Mouse (Mus musculus) mammary gland, adult 2 months (tissue): ENCODE data around the gene Napsa. TPM values are rescaled to one million over a fixed set of nuclear protein-coding genes. Genes with fewer than 3 reads are reported as not detected.

ENCODE experiments used
- polyA plus RNA-seq: library from polyadenylated mRNA; depleted of rRNA; stranded (reverse); fragments of >200 nt; gene quantifications from 2 replicates; pipeline ENCODE4 v1.2.3, GENCODE M21; 2012; ENCODE audit warnings: low replicate concordance; rRNA removed

Napsa gene
- polyA plus RNA-seq = 46.1 and 70.1 TPM in 2 replicates

GRCm38 (mm10) chr7:44572213-44572701, at the start of gene Napsa:
Napsa (plus strand) TSS chr7:44572380.

DNA sequence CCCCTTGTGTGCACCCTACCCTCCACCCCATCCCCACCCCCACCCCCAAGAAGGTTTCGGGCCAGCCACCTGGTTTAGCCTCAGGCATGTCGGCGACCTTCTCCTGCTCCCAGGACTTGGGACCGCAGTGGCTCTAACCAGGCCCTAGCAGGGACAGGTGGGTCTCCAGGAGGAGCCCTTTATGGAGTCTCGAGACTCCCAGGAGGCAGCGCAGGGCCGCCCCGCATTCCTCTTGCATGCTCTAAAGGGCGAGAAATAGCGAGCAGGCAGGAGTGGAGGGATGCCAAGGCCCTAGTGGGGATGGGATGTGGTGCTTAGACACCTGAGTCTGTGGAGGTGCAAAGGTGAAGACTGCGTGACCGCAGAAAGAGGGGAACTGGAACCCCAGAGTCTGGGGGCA, 47.7 kb upstream of the Napsa start, which contains the start of gene Mybpc2:
Mybpc2 (minus strand) TSS at position 155 of the 400 bp plus-strand sequence.

DNA sequence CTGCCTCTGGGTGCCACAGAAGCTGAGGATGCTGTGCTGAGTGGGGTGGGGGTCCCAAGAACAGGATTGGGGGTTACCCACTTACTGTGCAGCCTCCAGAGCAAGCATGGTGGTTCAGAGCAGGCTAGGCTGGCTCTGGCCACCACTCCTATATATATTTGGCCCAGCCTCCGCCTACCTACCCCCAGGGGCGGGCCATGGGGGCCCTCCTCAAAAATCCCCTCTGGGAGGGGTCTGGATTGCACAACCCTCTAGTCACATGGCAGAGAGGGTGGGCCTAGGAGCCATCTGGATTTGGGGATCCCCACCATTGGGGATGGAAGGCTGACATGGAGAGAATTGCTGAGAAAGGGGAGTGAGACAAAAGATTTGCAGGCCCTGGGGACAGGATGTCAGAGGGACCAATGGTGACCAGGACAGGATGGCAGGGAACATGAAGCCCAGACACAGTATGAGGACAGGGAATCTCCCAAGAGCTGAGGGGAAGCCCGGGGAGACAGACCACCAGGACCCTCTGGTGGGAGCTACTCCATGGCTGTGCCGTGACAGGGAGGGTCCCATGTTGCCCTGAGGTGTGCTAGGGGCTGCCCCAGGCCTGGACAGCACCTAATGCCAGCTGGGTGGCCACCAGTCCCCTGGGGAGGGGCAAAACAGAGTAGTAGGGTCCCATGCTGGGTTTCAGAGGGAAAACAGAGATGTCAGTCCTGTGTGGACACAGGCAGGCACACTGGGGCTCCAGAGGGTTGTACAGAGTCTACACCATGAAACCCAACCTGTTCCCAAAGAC, 40.0 kb upstream of the Napsa start, which contains the start of gene Spib:
Spib (minus strand) TSS at position 126 of the 787 bp plus-strand sequence.

DNA sequence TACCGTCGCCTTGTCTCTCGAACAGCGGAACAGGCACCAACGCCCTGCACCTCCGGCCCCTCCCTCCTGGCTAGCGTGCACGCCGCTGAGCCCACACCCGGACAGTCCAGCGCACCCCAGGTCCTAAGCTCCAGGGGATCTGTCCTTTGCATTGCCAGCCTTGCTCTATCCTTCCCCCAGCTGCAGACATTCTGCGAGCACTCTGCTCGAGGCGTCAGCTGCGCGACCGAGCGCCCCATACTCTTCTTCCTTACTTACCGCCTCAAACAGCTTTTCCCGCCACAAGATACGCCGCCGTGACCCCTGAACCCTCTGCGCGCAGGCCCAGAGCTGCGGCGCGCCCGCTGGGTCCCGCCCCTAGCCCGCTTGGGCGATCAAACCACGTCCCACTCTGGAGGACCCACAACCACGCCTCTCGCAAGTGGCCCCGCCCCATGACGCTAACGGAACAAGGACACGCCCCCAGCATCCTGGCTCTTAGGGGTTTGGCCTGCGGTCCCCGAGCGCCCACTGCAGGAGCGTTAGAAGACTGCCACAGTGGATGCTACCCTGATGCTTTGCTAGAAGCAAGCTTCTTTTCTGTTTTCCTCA, 23.6 kb upstream of the Napsa start, which contains the start of gene Pold1:
Pold1 (minus strand) TSS at position 353 of the 591 bp plus-strand sequence.

DNA sequence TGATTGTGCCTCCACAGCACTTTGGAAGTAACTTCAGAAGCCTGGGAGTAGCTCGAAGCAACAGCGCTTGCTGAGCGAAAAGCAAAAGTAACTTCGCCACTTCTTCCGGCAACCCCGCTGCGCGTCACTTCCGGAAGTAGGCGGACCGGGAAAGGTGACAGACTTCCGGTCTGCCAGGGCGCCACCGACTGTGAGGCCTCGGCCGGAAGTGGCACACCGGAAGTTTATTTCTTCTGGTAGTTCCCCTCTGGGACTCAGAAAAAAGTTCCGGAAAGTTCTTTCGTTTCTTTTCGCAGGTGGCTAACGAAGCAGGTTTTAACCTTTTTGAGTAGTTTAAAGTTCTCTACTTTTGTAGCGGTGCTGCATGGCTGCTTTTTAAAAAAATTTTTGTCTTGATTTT, 18.4 kb upstream of the Napsa start, which contains the start of gene Nr1h2:
Nr1h2 (minus strand) TSS at position 126 of the 400 bp plus-strand sequence.

DNA sequence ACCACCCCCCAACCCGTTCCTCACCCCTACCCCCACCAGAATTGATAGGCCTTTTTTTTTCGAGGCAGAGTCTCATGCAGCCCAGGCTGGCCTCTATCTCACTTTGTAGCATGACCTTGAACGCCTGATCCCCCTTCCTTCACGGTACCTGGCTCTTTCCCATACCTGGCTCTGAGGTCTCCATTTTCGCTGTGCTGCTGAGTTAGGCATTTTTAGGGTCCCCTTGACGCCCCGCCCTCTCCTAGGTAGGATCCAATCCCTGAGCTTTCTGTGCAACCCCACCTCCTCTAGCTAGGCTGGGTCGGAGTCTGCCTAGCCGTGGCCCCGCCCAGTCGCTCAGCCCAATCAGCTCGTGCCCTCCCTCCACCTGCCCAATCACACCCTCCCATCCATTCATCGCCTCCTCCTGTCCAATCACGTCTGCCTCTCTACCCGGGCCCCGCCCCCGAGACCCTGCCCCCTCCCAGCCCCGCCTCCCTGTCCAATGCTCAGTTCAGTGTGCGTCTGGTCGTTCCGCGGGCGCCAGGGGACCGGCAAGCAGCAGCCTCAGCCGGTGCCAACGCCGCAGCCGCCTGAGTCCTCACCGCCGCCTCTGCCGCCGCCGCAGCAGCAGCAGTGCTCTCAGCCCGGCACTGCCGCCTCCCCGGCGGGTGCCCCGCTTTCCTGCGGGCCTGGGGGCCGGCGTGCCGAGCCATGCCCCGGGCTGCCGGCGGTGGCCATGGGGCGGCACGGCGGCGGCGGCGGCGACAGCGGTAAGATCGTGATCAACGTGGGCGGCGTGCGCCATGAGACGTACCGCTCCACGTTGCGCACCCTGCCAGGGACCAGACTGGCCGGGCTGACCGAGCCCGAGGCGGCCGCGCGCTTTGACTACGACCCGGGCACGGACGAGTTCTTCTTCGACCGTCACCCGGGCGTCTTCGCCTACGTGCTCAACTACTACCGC, 18.5 kb downstream of the Napsa start, which contains the start of gene Kcnc3:
Kcnc3 (plus strand) TSS at position 263 of the 946 bp plus-strand sequence.

Other genes starting within 250 kb of the Napsa start
- gene Syt3, start 188.3 kb upstream of the Napsa start, polyA plus RNA-seq = 5.9 and 7.8 TPM in 2 replicates
- gene 1700008O03Rik, start 186.6 kb upstream of the Napsa start, polyA plus RNA-seq = 0.94 and 1.2 TPM in 2 replicates
- 0.72 and 1.2 TPM in 2 replicates for gene Lrrc4b, start 143.4 kb upstream of the Napsa start, polyA plus RNA-seq
- gene Aspdh, start 107.0 kb upstream of the Napsa start, polyA plus RNA-seq = 0.29 and 3.4 TPM in 2 replicates
- 157 and 197 TPM in 2 replicates for gene Josd2, start 104.4 kb upstream of the Napsa start, polyA plus RNA-seq
- 309 and 442 TPM in 2 replicates for gene Emc10, start 75.9 kb upstream of the Napsa start, polyA plus RNA-seq
- 7.2 and 13.2 TPM in 2 replicates for gene Fam71e1, start 75.8 kb upstream of the Napsa start, polyA plus RNA-seq
- gene Mybpc2, start 47.7 kb upstream of the Napsa start, polyA plus RNA-seq = 0.42 and 270 TPM in 2 replicates
- gene Spib, start 40.3 kb upstream of the Napsa start, polyA plus RNA-seq = 56.8 and 111 TPM in 2 replicates
- gene Pold1, start 23.5 kb upstream of the Napsa start, polyA plus RNA-seq = 37.9 and 80.4 TPM in 2 replicates
- gene Nr1h2, start 18.4 kb upstream of the Napsa start, polyA plus RNA-seq = 144 and 274 TPM in 2 replicates
- 1.5 and 1.9 TPM in 2 replicates for gene Kcnc3, start 18.3 kb downstream of the Napsa start, polyA plus RNA-seq
- gene Myh14, start 98.5 kb downstream of the Napsa start, polyA plus RNA-seq = 8.5 and 15.5 TPM in 2 replicates
- not detected in 2 replicates for gene Izumo2, start 136.4 kb downstream of the Napsa start, polyA plus RNA-seq
- gene Vrk3, start 176.0 kb downstream of the Napsa start, polyA plus RNA-seq = 43.8 and 48.7 TPM in 2 replicates
- gene Zfp473, start 178.7 kb downstream of the Napsa start, polyA plus RNA-seq = 0.11 and 0.13 TPM in 2 replicates
- gene Nup62, start 243.7 kb downstream of the Napsa start, polyA plus RNA-seq = 64.4 and 76.1 TPM in 2 replicates
- gene Il4i1, start 244.0 kb downstream of the Napsa start, polyA plus RNA-seq = 51.1 and 162 TPM in 2 replicates
- gene Atf5, start 244.3 kb downstream of the Napsa start, polyA plus RNA-seq = 250 and 576 TPM in 2 replicates